Mouse (Mus musculus) forebrain, embryonic 14.5 days (tissue): ENCODE results near the gene Ifi35. TPM values are rescaled to one million over a fixed set of nuclear protein-coding genes. Genes with fewer than 3 reads are reported as not detected.

Experiments
- microRNA-seq: library from miRNA; unstranded; fragments of <30 nt; microRNA quantifications from one replicate; pipeline ENCODE4, GENCODE M21; 2016
- polyA plus RNA-seq: library from polyadenylated mRNA; unstranded; fragments of >200 nt; fragmentation: Nextera tagmentation; extraction: Ambion mirVana; gene quantifications from 2 replicates; pipeline ENCODE4 v1.2.1, GENCODE M21; 2014

Ifi35 gene
- polyA plus RNA-seq, 1 experiment from 2014 or later, result 2.7 TPM

Small RNAs within 50 kb of the gene (microRNA-seq; reads per million reads assigned to microRNA genes)
- not detected for gene Mir6929

Other genes starting within 250 kb of the Ifi35 start
- gene Ezh1, start 221.9 kb upstream of the Ifi35 start, polyA plus RNA-seq, result 16.1 and 22.4 TPM in 2 replicates
- gene Ramp2, start 202.4 kb upstream of the Ifi35 start, polyA plus RNA-seq, result 80.4 and 80.9 TPM in 2 replicates
- 110 and 118 TPM in 2 replicates for gene Vps25, start 194.7 kb upstream of the Ifi35 start, polyA plus RNA-seq
- gene Wnk4, start 187.8 kb upstream of the Ifi35 start, polyA plus RNA-seq, result 3.0 and 3.4 TPM in 2 replicates
- 0.76 and 1.3 TPM in 2 replicates for gene Cntd1, start 169.4 kb upstream of the Ifi35 start, polyA plus RNA-seq
- 237 and 260 TPM in 2 replicates for gene Coa3, start 169.3 kb upstream of the Ifi35 start, polyA plus RNA-seq
- 172 and 177 TPM in 2 replicates for gene Becn1, start 146.1 kb upstream of the Ifi35 start, polyA plus RNA-seq
- 103 and 107 TPM in 2 replicates for gene Psme3, start 132.2 kb upstream of the Ifi35 start, polyA plus RNA-seq
- 0.94 and 1.1 TPM in 2 replicates for gene Aoc2, start 123.3 kb upstream of the Ifi35 start, polyA plus RNA-seq
- gene Aoc3, start 117.8 kb upstream of the Ifi35 start, polyA plus RNA-seq, result 0.08 and 0.10 TPM in 2 replicates
- 0.09 TPM in 1 of 2 replicates, not detected in the other for gene G6pc, start 80.8 kb upstream of the Ifi35 start, polyA plus RNA-seq
- 89.6 and 92.5 TPM in 2 replicates for gene Aarsd1, start 30.8 kb upstream of the Ifi35 start, polyA plus RNA-seq
- 6.8 and 7.3 TPM in 2 replicates for gene Gm27029, start 23.6 kb upstream of the Ifi35 start, polyA plus RNA-seq
- 14.7 and 21.2 TPM in 2 replicates for gene Rundc1, start 23.3 kb upstream of the Ifi35 start, polyA plus RNA-seq
- 1.2 TPM in 2 replicates for gene Ptges3l, start 23.1 kb upstream of the Ifi35 start, polyA plus RNA-seq
- 281 and 371 TPM in 2 replicates for gene Rpl27, start 6.1 kb upstream of the Ifi35 start, polyA plus RNA-seq
- gene Rnd2, start 16.6 kb downstream of the Ifi35 start, polyA plus RNA-seq, result 98.7 and 131 TPM in 2 replicates
- 77.5 and 85.7 TPM in 2 replicates for gene Vat1, start 17.8 kb downstream of the Ifi35 start, polyA plus RNA-seq
- gene Brca1, start 103.5 kb downstream of the Ifi35 start, polyA plus RNA-seq, result 7.9 and 8.1 TPM in 2 replicates
- gene Nbr1, start 103.7 kb downstream of the Ifi35 start, polyA plus RNA-seq, result 98.3 and 109 TPM in 2 replicates
- gene Tmem106a, start 133.8 kb downstream of the Ifi35 start, polyA plus RNA-seq, result 2.3 and 3.4 TPM in 2 replicates
- gene Gm11634, start 150.8 kb downstream of the Ifi35 start, polyA plus RNA-seq, result not detected in 2 replicates
- gene Rdm1, start 178.8 kb downstream of the Ifi35 start, polyA plus RNA-seq, result 32.7 and 38.5 TPM in 2 replicates
- 40.5 and 42.7 TPM in 2 replicates for gene Arl4d, start 217.1 kb downstream of the Ifi35 start, polyA plus RNA-seq